ENCODE assay signal across 9 mouse cellular contexts in the genomic region with DNA sequence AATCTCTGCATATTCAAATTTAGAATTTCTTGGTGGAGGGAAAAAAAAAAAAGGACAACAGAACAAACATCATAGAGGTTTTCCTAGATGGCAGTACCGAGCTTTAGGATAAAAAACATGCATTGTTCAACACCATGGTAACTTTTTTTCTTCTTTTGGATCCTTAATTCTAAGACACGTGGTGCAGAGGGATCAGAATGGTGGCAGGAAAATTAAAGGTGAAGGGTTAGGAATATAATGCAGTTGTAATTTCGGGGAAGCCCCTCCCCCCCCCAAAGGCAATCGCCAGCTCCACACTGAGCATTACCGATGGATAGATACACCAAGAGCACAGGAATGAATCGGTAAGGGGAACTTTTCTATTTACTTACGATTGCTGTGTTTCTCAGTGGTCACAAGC. TPM values are rescaled to one million over a fixed set of nuclear protein-coding genes. Genes with fewer than 3 reads are reported as not detected.
DNase-seq lines count a peak whose midpoint lies in the region; ATAC-seq lines count a peak whose summit lies in the region.
"Had no signal": no experiment of that assay in that cellular context is flagged by ENCODE, and none has a peak within 500 bp of the region (broad histone marks: within the 10 kb centered on the region; RNA-seq: fewer than 3 reads in every experiment).

No protein-coding gene starts in this region.

- H3K9me3 ChIP-seq in hindbrain, embryonic 10.5 days, result no peaks in the 10 kb centered on the region
- no peaks in the 10 kb centered on the region for H3K9me3 ChIP-seq in midbrain, embryonic 11.5 days (ENCODE audit: control insufficient read depth, low read length)

- peaks cover 69% of the 10 kb centered on the region for H3K4me1 ChIP-seq in hindbrain, embryonic 10.5 days (replicated peaks)
- H3K4me1 ChIP-seq in midbrain, embryonic 11.5 days (ENCODE audit: control insufficient read depth, insufficient read depth, low read length), result peaks cover 41% of the 10 kb centered on the region

- ATAC-seq in midbrain, embryonic 11.5 days (ENCODE audit: low FRiP score), result no peak

- peaks cover 7% of the 10 kb centered on the region for H3K36me3 ChIP-seq in hindbrain, embryonic 10.5 days
- H3K36me3 ChIP-seq in midbrain, embryonic 11.5 days (ENCODE audit: control insufficient read depth, insufficient read depth, low read length), result no peaks in the 10 kb centered on the region

- 0% methylated on average over 7 of the region's 7 CpGs for WGBS in hindbrain, embryonic 10.5 days
- WGBS in midbrain, embryonic 11.5 days, result 0% methylated on average over 7 of the region's 7 CpGs

- H3K27ac ChIP-seq in hindbrain, embryonic 10.5 days, result peak overlapping the region; percentile 99
- H3K27ac ChIP-seq in midbrain, embryonic 11.5 days (ENCODE audit: low read depth, low read length), result peak overlapping the region; percentile 99

- H3K4me3 ChIP-seq in hindbrain, embryonic 10.5 days, result peak overlapping the region; percentile 70
- peak overlapping the region; percentile 69 for H3K4me3 ChIP-seq in midbrain, embryonic 11.5 days (ENCODE audit: low read depth, low read length)

- H3K27me3 ChIP-seq in hindbrain, embryonic 10.5 days (ENCODE audit: insufficient read depth, poor library complexity, severe bottlenecking), result peaks cover 13% of the 10 kb centered on the region
- H3K27me3 ChIP-seq in midbrain, embryonic 11.5 days (ENCODE audit: control insufficient read depth, insufficient read depth, low read length), result peaks cover 10% of the 10 kb centered on the region

- H3K9ac ChIP-seq in midbrain, embryonic 11.5 days (ENCODE audit: low read length), result peak overlapping the region; percentile 98

- peak; percentile 18 for DNase-seq in adrenal gland, postnatal 10 days
- no peak for DNase-seq in adrenal gland, postnatal 4 days (ENCODE audit: low spot score in 2 of 2)
- DNase-seq in brain, adult 2 months (ENCODE audit: low read depth, low spot score), result peak; percentile 11
- DNase-seq in hindbrain, embryonic 10.5 days (ENCODE audit: low spot score), result peak; percentile 34
- peak; percentile 95 for DNase-seq in midbrain, embryonic 11.5 days (ENCODE audit: low spot score, missing footprints)
- no peak for DNase-seq in ovary, postnatal 10 days (ENCODE audit: low spot score)
- no peak for DNase-seq in urinary bladder, adult 18-20 months (ENCODE audit: low spot score in 2 of 2)
- DNase-seq in layer of hippocampus, adult 9-11 months, result no peak

- H3K4me2 ChIP-seq in midbrain, embryonic 11.5 days, result peak overlapping the region; percentile 66

RNA-seq across cellular contexts. Expression of a gene that starts 2.2 kb away (rescaled TPM):
- total RNA-seq in adrenal gland, postnatal 10 days (2021), result 10 to 100 TPM; 51.9 to 66.8 TPM
- total RNA-seq in adrenal gland, postnatal 4 days (2021), result 10 to 100 TPM; 86.7 to 87.7 TPM
- polyA plus RNA-seq in hindbrain, embryonic 10.5 days (2016; fragmentation: Nextera tagmentation; extraction: Ambion mirVana), result 78.7 and 97.1 TPM in 2 replicates
- polyA plus RNA-seq in midbrain, embryonic 11.5 days (2014; fragmentation: Nextera tagmentation; extraction: Ambion mirVana), result 87.2 and 103 TPM in 2 replicates
- polyA plus RNA-seq: erythroblast, embryonic 14.5 days had no signal

Comparison
In these comparisons a context has a peak if more than half of its experiments do, and no peak if none do; other contexts are left out.
1. DNase-seq: peak in adrenal gland, postnatal 10 days (single experiment), brain, adult 2 months (single experiment), hindbrain, embryonic 10.5 days (single experiment) and midbrain, embryonic 11.5 days (single experiment); none in adrenal gland, postnatal 4 days (0 of 2), ovary, postnatal 10 days (single experiment), urinary bladder, adult 18-20 months (0 of 2) and layer of hippocampus, adult 9-11 months (single experiment).